Mouse (Mus musculus) ovary, postnatal 10 days (tissue): Measurements from ENCODE around the gene Trex1.

Source experiments
- DNase-seq: peaks from one replicate; pipeline ENCODE4 v3.0.0; 2022; ENCODE audit warnings: low spot score

Trex1 gene

DNA sequence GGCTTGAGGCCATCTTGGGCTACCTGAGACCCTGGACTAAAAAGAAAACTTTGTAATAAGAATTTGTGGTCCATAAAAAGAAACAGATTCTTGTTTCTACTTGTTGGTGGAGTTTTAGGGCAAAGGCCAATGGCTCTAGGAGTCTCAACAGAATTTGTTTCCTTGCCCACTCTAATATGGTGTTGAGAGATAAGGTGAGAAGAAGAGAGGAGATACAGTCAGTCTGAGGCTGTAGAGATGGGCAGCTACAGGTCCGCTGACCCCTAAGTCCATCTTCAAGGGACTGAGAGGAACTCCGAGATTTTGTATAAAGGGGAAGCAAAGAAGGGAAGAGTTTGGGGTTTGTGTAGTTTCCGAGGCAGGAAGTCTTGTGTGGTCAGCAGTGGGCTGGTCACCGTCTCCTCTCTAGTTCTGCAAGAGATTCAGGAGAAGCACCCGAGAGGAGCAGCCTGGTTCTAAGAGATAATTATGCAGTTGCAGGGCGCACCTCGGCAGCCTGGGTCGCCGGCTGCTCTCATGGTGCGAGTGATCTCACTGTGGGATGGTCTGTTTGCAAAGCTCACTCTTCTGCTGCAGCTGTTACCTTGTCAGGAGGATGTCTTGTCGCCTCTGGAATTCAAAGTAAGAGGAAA lies 42.4 kb downstream of the Trex1 start:
- no peak for DNase-seq

DNA sequence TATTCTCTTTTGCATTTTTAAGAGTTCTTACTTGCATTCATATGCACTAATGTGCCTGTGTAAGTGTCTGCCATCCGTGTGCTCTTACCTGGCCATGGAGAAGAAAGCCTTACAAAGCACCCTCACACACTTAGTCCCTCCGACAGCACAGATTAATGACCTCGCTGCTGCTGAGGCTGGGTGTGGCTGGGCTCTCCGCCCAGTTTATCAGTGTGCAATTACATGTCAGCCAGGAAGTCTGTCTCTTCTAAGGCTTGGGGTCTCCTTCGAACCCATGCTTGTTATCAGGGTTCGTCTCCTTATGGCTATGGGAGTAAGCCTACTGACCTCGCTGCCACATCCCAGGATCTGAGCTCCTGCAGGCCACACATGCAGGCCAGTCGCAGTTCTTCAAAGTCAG lies 44.1 kb downstream of the Trex1 start:
- no peak for DNase-seq

DNA sequence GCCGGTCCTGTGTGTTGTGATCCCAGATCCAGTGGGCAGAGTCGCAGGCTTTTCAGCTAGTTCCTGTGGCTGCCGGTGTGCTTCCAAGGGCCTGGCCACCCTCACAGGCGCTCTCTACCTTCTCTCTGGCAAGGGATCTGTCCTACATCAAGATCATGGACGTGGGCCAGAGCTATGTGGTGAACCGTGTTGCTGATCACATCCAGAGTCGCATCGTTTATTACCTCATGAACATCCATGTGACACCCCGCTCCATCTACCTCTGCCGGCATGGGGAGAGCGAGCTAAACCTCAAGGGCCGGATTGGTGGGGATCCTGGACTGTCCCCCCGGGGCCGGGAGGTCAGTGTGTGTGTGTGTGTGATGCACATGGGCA lies 49.2 kb downstream of the Trex1 start:
- DNase-seq = no peak

DNA sequence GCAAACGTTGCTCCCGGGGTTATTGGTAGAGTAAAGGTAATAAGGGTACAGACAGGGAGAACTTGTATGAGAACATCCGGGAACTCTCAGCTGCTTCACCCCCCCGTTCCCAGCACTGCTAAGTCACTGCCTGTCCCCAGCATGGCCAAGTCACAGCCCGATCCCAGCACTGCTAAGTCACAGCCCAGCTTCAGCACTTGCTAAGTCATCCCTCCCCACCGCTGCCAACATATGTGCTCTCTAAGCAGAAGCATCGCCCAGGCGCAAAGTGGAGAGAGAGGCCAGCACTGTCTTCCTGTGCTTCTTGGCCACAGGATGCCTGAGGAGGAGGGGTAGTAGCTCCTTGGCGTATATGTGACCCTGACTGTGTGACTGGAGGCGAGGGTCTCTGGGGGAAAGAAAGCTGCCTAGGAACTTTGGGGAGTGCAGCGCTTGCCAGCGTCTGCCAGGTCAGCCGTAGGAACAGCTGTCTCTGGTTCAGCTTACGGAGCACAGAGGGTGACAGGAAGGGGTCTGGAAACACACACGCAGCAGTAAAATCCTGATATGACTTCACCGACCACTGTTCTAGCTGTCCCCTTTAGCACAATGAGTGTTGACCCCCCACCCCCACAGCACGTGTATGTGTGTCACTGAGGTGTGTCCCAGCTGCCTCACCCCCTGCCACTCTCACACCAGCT lies 49.8 kb downstream of the Trex1 start:
- DNase-seq = no peak

DNA sequence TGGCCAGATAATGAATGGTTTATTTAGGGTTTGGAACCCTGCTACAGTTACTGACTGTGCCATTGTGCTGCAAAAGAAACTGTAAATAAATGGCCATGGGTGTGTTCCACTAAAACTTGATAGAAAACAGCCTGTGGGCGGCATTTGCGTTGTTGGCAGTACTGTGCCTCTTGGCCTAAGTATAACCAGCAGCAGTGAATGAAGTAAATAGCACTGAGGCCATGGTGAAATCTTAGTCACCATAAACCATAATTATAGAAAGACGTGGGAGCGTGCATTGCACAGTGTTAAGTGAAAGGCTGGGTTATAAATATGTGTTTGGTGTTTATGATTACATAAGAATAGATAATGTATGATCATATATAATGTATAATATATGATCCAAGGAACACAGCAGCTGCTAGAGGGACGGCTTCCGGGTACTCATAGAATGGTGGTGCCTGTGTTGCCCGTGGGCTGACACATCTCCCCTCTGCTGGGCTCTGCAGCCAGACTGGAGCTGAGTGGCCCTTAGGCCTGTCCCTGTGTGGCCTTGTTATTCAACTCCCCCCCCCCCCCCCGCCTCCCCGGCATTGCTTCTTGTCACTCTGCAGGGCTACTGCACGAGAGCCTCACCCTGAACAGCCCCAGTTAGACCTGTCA lies 50.4 kb downstream of the Trex1 start:
- no peak for DNase-seq

DNA sequence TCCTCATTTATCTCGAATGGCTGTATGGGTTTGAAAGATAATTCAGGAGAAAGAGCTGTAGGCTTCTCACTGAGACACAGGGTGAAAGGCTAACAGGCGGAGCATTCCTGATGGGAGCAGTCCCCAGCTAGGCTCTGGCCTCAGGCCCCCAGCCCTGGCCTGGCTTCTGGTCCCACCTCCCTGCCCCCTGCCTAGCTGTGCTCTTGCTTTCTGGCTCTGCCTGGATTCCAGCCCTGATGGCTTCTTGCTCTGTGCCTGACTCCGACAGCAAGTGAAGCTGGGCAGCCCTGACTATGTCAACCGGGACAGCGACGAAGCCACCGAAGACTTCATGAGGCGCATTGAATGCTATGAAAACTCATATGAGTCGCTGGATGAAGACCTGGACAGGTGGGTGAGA lies 51.5 kb downstream of the Trex1 start:
- DNase-seq = no peak
